Comparison of ENCODE assay signal across 28 mouse cellular contexts in the genomic region with DNA sequence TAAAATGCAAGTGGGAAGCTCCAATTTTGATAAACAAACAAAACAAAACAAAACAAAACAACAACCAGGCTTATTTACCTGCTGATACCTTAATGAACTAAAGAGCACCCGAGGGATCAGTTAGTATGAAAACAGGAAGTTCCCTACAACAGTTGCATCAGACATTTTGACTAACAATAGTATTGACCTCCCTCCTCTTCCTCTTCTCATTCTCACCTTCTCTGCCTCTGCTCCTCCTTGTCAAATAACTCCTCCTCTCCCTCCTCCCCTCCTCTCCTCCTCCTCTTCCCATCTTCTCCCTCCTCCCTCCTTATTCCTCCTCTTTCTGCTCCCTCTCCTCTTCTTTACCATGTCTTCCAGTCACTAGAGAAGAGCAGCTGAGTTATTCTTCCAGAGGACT. TPM values are rescaled to one million over a fixed set of nuclear protein-coding genes. Genes with fewer than 3 reads are reported as not detected.
DNase-seq lines count a peak whose midpoint lies in the region; ATAC-seq and TF ChIP-seq lines count a peak whose summit lies in the region.
"Had no signal": no experiment of that assay in that cellular context is flagged by ENCODE, and none has a peak within 500 bp of the region (broad histone marks: within the 10 kb centered on the region; RNA-seq: fewer than 3 reads in every experiment).

No protein-coding gene starts in this region.

- DNase-seq in CH12.LX (ENCODE audit: extremely low read depth) = peak; percentile 25
- DNase-seq in MEL-GATA-1-ER (ENCODE audit: extremely low read depth, low read depth) = peak; percentile 10
- no peak for DNase-seq in lung, postnatal 4 days
- no peak for DNase-seq in gastrocnemius, postnatal 4 days (ENCODE audit: low spot score in 2 of 2)
- no peak for DNase-seq in T-cell, adult 2 months (ENCODE audit: low spot score)
- DNase-seq: adrenal gland, adult 8-10 months; adrenal gland, postnatal 14 days; adrenal gland, postnatal 36 days; B cell, adult 2 months; cerebellum, adult 11-12 months; cerebellum, adult 2 months; cerebellum, adult 9-10 months; cerebellum, postnatal 10 days; cerebellum, postnatal 25 days; embryo, embryonic 11 days; forebrain, postnatal 0 days had no signal

- no peaks in the 10 kb centered on the region for H3K27me3 ChIP-seq in CH12.LX (replicated peaks)
- H3K27me3 ChIP-seq: embryonic facial prominence, embryonic 15.5 days; forebrain, embryonic 13.5 days; forebrain, embryonic 15.5 days had no signal

- no peaks in the 10 kb centered on the region for H3K36me3 ChIP-seq in CH12.LX (replicated peaks in 1 of 2; ENCODE audit: control insufficient read depth in 1 of 2, insufficient read depth in 1 of 2, low read length in 1 of 2)
- H3K36me3 ChIP-seq: embryonic facial prominence, embryonic 13.5 days; embryonic facial prominence, embryonic 15.5 days; forebrain, embryonic 15.5 days had no signal

- no peak for TF ChIP-seq EP300 in CH12.LX (IDR thresholded peaks at IDR 0.05; ENCODE audit: low read length)

- H3K4me1 ChIP-seq in CH12.LX (ENCODE audit: control insufficient read depth in 1 of 2, insufficient read depth in 2 of 2) = peaks cover 12 to 23% of the 10 kb centered on the region in 2 experiments
- H3K4me1 ChIP-seq: embryonic facial prominence, embryonic 13.5 days; embryonic facial prominence, embryonic 15.5 days; forebrain, embryonic 13.5 days; forebrain, embryonic 15.5 days had no signal

- H3K79me2 ChIP-seq in CH12.LX (replicated peaks; ENCODE audit: control insufficient read depth, extremely low read depth, insufficient read depth, poor library complexity, severe bottlenecking) = no peaks in the 10 kb centered on the region

- no peak overlapping the region for H3K4me3 ChIP-seq in CH12.LX (replicated peaks in 1 of 3; ENCODE audit: low read depth in 2 of 3, low read length in 2 of 3, poor library complexity in 1 of 3)
- H3K4me3 ChIP-seq: embryonic facial prominence, embryonic 13.5 days; embryonic facial prominence, embryonic 15.5 days; erythroblast, embryonic 14.5 days; forebrain, embryonic 13.5 days; forebrain, embryonic 15.5 days had no signal

- no peak overlapping the region for H3K27ac ChIP-seq in CH12.LX (ENCODE audit: insufficient read depth, low read depth)
- H3K27ac ChIP-seq: embryonic facial prominence, embryonic 13.5 days; embryonic facial prominence, embryonic 15.5 days; forebrain, embryonic 13.5 days; forebrain, embryonic 15.5 days had no signal

- H3K9me3 ChIP-seq in CH12.LX (replicated peaks; ENCODE audit: low read length) = no peaks in the 10 kb centered on the region
- H3K9me3 ChIP-seq: embryonic facial prominence, embryonic 13.5 days; embryonic facial prominence, embryonic 15.5 days; forebrain, embryonic 13.5 days; forebrain, embryonic 15.5 days had no signal

- TF ChIP-seq POLR2A in CH12.LX (IDR thresholded peaks at IDR 0.05; ENCODE audit: low read depth, low read length) = no peak

- in situ Hi-C loops in CH12.LX (cut with MboI; ENCODE audit: low pct_ligation_motif_present, low pct_unique_long_range_greater_than_20kb, low sequenced_read_pairs) = no loop called here

- TF ChIP-seq RAD21 in CH12.LX (IDR thresholded peaks at IDR 0.05; ENCODE audit: low read depth, low read length) = no peak

- H3K9ac ChIP-seq in CH12.LX (ENCODE audit: insufficient read depth, low read depth) = no peak overlapping the region
- H3K9ac ChIP-seq: embryonic facial prominence, embryonic 13.5 days; embryonic facial prominence, embryonic 15.5 days; forebrain, embryonic 13.5 days; forebrain, embryonic 15.5 days; forebrain, postnatal 0 days had no signal

- dilution Hi-C loops in CH12.LX (cut with MboI; ENCODE audit: extremely low pct_ligation_motif_present, extremely low pct_unique_long_range_greater_than_20kb, low sequenced_read_pairs) = no loop called here

- H3K4me2 ChIP-seq in CH12.LX (ENCODE audit: insufficient read depth, low read depth, poor library complexity, severe bottlenecking) = no peak overlapping the region
- H3K4me2 ChIP-seq: embryonic facial prominence, embryonic 13.5 days; embryonic facial prominence, embryonic 15.5 days; forebrain, embryonic 13.5 days; forebrain, embryonic 15.5 days had no signal

- no peak for TF ChIP-seq CTCF in CH12.LX (conservative IDR thresholded peaks at IDR 0.05 in 1 of 2, IDR thresholded peaks at IDR 0.05 in 1 of 2; ENCODE audit: low read depth in 2 of 2, low read length in 2 of 2)

- peak; percentile 70 for ATAC-seq in granulocyte monocyte progenitor cell, adult 5-6 weeks (replicated peaks; ENCODE audit: poor library complexity, severe bottlenecking)
- ATAC-seq in megakaryocyte progenitor cell, adult 5-6 weeks (replicated peaks; ENCODE audit: poor library complexity) = peak; percentile 61
- ATAC-seq in erythroid progenitor cell, adult 5-6 weeks (replicated peaks; ENCODE audit: low FRiP score, poor library complexity, severe bottlenecking) = no peak
- ATAC-seq: activated CD4-positive, CD25-positive, alpha-beta regulatory T cell, adult 4 months; CD4-positive, CD25-positive, alpha-beta regulatory T cell, adult 4 months; forebrain, embryonic 13.5 days; forebrain, embryonic 15.5 days; forebrain, postnatal 0 days had no signal

TF ChIP-seq in CH12.LX, 34 proteins besides CTCF, POLR2A, EP300 and RAD21:
- TF ChIP-seq NELFE (IDR thresholded peaks at IDR 0.05; ENCODE audit: low read depth, low read length) (no peak), USF1 (IDR thresholded peaks at IDR 0.05; ENCODE audit: low read depth, low read length) (no peak), ZMIZ1 (IDR thresholded peaks at IDR 0.05; ENCODE audit: low read depth, low read length) (no peak), MYC (IDR thresholded peaks at IDR 0.05; ENCODE audit: low read depth, low read length) (no peak), POLR2AphosphoS2 (IDR thresholded peaks at IDR 0.05; ENCODE audit: low read depth, low read length) (no peak), USF2 (conservative IDR thresholded peaks at IDR 0.05; ENCODE audit: low read depth, low read length) (no peak), SIN3A (IDR thresholded peaks at IDR 0.05; ENCODE audit: low read length) (no peak)

RNA-seq across cellular contexts. Expression of a gene that starts 22.1 kb away (rescaled TPM):
- total RNA-seq in CH12.LX (2012; rRNA removed) = 0.04 and 0.08 TPM in 2 replicates
- total RNA-seq in CH12.LX (2014; rRNA removed) = 0.09 and 0.19 TPM in 2 replicates
- polyA plus RNA-seq in CH12.LX (2012; ENCODE audit: insufficient read length, low read depth) = not detected in 2 replicates
- 0.52 TPM in 1 of 2 replicates, not detected in the other for total RNA-seq in granulocyte monocyte progenitor cell, adult 5-6 weeks (2014; fragmentation: Nextera tagmentation)
- total RNA-seq in granulocyte monocyte progenitor cell, adult 5-6 weeks (2017) = not detected in 2 replicates
- not detected in 2 replicates for total RNA-seq in megakaryocyte progenitor cell, adult 5-6 weeks (2015)
- not detected in 2 replicates for total RNA-seq in megakaryocyte progenitor cell, adult 5-6 weeks (2017)
- not detected for total RNA-seq in gastrocnemius, postnatal 4 days (2021)
- not detected in 2 replicates for total RNA-seq in erythroid progenitor cell, adult 5-6 weeks (2015; ENCODE audit: low replicate concordance)
- not detected in 2 replicates for total RNA-seq in erythroid progenitor cell, adult 5-6 weeks (2017; ENCODE audit: low replicate concordance)
- total RNA-seq: adrenal gland, postnatal 36 days; forebrain, postnatal 0 days had no signal
- polyA plus RNA-seq: cerebellum, adult 2 months; embryonic facial prominence, embryonic 11.5 days; forebrain, embryonic 11.5 days; forebrain, embryonic 13.5 days; forebrain, embryonic 15.5 days had no signal

Comparison
In these comparisons a context has a peak if more than half of its experiments do, and no peak if none do; other contexts are left out.
1. DNase-seq: peak in CH12.LX (single experiment) and MEL-GATA-1-ER (single experiment); none in lung, postnatal 4 days (0 of 2), gastrocnemius, postnatal 4 days (0 of 2) and T-cell, adult 2 months (single experiment).